Mouse (Mus musculus) right cerebral cortex, postnatal 36 days (tissue): ENCODE measurements around the gene Sept1.

ENCODE experiments used
- DNase-seq, 2 experiments: peaks; one replicate each; pipeline ENCODE4 v3.0.0; 2022; ENCODE audit warnings: low spot score in 2 of 2, mixed read lengths in 1 of 2

Gene Sept1

GRCm38 (mm10) chr7:127218670-127219069 lies 14.3 kb downstream of the Sept1 start:
- no peak for DNase-seq

- no peak for DNase-seq
Measured at GRCm38 (mm10) chr7:127217901-127218642, 14.9 kb downstream of the Sept1 start.

- DNase-seq: no peak
Measured at GRCm38 (mm10) chr7:127217475-127217874, 15.5 kb downstream of the Sept1 start.

GRCm38 (mm10) chr7:127216307-127216706 lies 16.6 kb downstream of the Sept1 start:
- DNase-seq: no peak

DNA sequence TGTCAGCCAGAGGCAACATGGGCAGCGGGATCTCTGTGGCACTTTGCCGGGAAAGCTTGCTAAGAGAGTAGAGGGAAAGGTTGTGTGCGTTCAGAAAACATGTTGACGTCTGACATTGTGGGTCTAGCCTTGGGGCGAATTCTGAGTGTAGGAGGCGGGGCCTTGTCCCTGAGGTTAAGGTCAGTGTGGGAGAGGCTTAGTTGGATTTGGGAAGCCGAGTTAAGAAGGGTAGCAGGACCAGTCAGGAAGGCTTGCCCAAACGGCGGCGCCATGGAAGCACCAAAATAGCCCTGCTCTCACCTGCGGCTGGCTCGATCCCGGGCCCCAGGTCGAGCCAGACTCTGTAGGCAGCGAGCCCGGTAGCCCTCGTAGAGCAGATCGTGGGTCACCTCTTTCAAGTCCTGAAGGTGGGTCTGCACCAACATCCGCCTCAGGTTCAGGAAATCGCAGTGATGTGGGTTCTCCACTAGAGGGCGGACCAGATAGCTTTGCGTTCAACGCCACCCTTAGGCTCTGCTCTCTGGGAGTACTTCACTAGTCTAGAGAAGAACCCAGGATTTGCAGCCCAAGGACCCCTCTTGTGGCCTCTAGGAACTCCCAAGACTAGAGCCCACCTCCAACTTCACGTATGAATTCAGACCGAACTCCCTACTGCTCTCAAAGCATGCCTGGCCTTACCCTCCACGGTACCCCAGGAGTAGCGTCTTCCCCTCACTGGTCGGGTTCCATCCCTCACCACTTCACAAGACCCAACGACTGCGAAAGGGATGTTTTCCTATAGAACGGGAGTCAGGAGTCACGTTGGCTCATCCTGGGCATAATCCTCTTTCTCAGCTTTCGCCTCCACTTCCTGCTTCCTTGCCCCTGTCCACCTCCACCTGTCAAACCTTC lies 17.7 kb downstream of the Sept1 start:
- no peak for DNase-seq

DNA sequence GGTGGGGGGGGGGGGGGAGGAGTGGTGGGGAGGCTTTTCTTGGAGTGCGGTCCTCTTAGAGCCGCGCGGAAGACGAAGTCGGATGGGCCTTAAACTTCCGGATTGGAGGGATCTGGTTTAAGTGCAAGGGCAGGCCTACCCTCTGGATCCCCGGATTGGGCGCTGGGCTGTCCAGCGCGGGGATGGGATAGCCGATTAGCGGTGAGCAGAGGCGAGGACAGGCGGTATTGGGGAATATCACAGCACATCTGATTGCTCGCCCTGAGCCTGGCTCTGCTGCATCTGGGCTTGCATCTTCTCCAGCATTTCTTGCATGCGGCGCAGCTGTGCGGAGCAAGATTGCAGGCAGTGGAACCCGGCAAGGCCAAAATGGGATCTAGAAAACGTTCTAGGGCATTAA lies 18.4 kb downstream of the Sept1 start:
- no peak for DNase-seq

DNA sequence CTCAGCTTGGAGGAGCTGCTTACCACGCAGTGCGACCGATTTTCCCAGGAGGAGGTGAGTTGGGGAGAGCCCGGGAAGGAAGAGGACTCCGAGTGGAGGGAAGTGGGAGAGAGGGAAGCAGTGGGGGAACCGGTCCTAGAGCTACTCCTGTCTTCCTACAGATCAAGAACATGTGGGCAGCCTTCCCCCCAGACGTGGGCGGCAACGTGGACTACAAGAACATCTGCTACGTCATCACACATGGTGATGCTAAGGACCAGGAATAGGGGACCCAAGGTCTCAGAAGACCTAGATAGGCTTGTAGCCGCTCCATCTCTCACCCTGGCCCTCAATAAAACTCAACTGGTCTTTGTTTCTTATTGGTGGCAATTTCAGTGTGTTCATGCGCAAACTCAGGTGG lies 19.0 kb downstream of the Sept1 start:
- DNase-seq: no peak

DNA sequence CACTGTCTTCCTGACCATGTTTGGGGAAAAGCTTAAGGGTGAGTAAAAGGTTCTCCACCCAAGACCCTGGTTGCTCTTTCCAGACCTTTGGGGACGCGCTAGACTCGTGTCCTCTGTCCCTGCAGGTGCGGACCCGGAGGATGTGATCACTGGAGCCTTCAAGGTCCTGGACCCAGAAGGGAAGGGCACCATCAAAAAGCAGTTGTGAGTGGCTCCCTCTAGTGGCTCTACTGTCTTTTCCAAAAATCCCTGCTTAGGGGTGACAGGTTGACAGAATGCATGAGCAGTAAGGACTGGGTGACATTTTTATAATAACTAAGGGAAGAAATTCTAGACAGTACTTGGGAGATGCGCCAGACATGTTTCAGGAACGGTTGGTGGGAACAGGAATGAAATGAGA lies 19.4 kb downstream of the Sept1 start:
- DNase-seq: no peak

DNA sequence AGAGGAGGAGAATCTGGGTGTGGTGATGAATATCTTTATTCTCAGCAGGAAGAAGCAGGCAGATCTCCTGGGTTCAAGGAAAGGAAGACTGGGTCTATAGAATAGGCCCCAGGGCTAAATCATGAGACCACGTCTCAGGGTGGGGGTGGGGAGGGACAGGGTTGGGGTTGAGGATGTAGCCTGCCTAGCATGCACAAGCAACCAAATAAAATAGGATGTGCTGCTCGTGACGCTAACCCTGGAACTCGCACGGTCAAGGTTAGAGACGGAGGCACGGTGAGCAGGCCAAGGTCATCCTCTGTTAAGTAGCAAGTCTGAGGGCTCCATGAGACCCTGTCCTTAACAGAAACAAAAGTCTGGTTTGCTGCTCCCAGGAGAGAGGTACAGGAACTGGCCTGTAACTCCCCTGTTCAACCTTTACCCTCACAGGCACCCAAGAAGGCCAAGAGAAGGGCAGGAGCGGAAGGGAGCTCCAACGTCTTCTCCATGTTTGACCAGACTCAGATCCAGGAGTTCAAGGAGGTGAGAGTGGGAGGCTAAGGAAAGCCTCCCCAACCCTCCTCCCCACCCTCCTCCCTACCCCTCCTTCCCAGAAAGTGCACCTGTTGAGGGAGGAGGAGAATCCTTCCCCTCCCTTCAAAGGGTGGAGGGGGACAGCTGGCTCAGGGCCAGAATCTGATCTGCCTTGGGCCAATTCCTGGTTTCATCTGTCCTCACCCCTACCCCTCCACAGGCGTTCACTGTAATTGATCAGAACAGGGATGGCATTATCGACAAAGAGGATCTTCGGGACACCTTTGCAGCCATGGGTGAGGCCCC lies 20.3 kb downstream of the Sept1 start:
- no peak for DNase-seq

GRCm38 (mm10) chr7:127211014-127211745 lies 21.8 kb downstream of the Sept1 start:
- no peak for DNase-seq

DNA sequence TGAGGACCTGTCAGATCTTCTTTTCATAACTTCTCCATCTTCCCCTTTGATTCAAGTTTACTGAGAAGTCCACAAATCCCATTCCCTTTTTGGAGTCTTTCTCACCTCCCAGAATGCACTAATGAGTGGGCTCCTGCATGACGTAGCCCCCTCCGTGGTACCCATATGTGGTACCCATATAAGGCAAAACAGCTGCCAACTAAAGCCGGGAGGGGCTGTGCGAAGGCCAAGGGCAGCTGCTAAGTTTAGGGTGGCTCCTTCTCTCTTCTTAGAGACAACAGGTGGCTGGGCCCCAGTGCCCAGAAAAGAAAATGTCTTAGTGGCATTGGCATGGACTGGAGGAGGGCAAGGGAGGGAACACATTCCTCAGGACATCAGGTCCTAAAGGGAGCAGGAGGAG lies 22.7 kb downstream of the Sept1 start:
- DNase-seq: no peak

DNA sequence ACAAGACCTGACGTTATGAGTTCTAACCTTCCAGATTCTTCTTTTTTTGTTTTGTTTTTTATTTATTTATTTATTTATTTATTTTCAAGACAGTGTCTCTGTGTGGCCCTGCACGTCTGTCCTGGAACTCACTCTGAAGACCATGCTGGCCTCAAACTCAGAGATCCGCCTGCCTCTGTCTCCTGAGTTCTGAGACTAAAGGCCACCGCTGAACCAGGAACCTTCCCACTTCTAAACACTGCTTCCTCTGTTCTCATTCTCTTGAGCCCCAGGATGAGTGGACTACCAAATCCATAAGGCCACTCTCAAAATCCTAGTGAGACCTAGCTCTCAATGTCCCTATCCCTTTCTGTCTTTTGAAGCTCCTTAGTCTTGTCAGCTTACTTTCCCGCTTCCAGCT lies 23.1 kb downstream of the Sept1 start:
- DNase-seq: no peak

DNA sequence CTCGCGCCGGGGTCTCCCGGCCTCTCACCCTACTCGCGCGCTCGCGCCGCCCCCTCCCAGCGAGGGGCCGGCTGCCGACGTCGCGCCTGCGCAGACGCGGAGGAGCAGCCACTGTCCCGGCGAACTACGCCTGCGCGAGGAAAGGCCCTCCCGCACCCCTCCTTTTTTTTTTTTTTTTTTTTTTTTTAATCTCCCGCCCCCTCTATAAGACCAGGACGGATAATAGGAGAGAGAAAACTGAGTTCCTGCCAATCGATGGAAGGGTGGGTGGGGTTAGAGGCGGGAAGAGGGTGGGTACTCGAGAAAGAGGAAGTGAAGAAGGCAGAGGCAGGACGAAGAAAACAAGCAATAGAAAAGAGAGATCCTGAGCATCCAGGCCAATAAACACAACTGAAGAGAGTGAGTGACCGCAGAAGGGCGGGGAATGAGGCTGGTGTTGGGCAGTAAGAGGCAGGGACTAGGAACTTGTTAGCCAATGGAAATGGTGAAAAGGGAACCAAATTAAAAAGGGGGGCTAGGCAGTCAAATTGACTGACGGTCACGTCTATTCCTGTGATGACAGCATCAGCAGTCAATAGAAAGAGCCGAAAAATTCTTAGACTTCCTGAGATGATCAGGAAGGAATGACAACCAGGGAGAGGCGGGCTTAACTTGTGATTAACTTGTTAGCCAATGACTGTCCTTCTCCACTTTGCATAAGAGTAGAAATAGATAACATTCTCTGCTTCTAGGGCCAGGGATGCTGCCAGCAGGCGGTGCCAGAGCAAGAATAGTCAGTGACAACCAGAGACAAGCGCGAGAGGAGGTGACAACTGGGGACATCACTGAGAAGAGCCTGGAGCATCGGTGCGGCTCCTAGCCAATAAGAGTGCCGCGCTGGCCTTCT lies 24.1 kb downstream of the Sept1 start, which contains the start of gene Mylpf:
TSS of gene Mylpf (plus strand) at position 338 of the 886 bp plus-strand sequence.
- peak; percentile 91 to 97 for DNase-seq

- no peak for DNase-seq
Measured at GRCm38 (mm10) chr7:127208295-127208552, 24.7 kb downstream of the Sept1 start, which contains the start of gene Tbc1d10b. Gene Tbc1d10b, minus strand, starts transcription at chr7:127208468.

- no peak for DNase-seq
Measured at GRCm38 (mm10) chr7:127207374-127208294, 25.3 kb downstream of the Sept1 start.

GRCm38 (mm10) chr7:127206606-127207005 lies 26.3 kb downstream of the Sept1 start:
- no peak for DNase-seq

GRCm38 (mm10) chr7:127196484-127196883 lies 36.4 kb downstream of the Sept1 start:
- no peak for DNase-seq

- peak; percentile 95 to 98 for DNase-seq
Measured at GRCm38 (mm10) chr7:127195544-127196295, 37.2 kb downstream of the Sept1 start, which contains the start of gene Cd2bp2. Gene Cd2bp2, minus strand, starts transcription at chr7:127196050.

DNA sequence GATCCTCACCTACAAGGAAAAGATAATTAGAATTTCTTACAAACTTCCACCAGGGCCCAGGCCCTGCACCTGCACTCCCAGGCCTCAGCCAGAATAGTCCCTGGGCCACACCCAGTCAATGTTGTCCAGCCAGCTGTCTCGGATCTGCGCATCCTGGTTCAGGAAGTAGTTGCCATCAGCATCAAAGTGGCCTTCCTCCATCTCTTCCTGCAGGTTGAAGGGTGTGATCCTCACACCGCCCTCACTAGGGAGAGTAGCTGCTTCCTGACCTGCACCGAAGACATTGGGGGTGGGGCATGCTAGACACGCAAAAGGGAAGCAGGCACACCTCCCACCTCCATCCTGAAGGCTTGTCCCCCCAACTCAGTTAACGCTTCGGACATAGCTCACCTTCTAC lies 38.3 kb downstream of the Sept1 start:
- DNase-seq: no peak
